In genomic region chr4:107067151-107067840, GRCm38 (mm10) we compare ENCODE assay signal across 7 mouse cellular contexts. TPM values are rescaled to one million over a fixed set of nuclear protein-coding genes. Genes with fewer than 3 reads are reported as not detected.
A peak's percentile ranks its signal among the peaks of the same experiment; 100 is the strongest.
DNase-seq lines count a peak whose midpoint lies in the region; TF ChIP-seq lines count a peak whose summit lies in the region.

No protein-coding gene starts in this region.

- H3K4me3 ChIP-seq in cortical plate, adult 2 months (ENCODE audit: insufficient read depth, low read length) = peak overlapping the region; percentile 70
- peak overlapping the region; percentile 76 for H3K4me3 ChIP-seq in macrophage (ENCODE audit: inconsistent target)

- peaks cover 14% of the 10 kb centered on the region; the same call in 1 of the 2 replicates for H3K79me2 ChIP-seq in macrophage (ENCODE audit: inconsistent target)

- H3K36me3 ChIP-seq in macrophage (ENCODE audit: inconsistent target) = peaks cover 21% of the 10 kb centered on the region; the same call in 1 of the 2 replicates

- peak; percentile 41 for DNase-seq in retina, embryonic 14.5 days (ENCODE audit: low spot score)
- DNase-seq in retina, postnatal 1 day = no peak
- peak; percentile 28 to 52 for DNase-seq in gastrocnemius, postnatal 4 days (ENCODE audit: low spot score in 2 of 2)
- DNase-seq in kidney, postnatal 25 days = peak; percentile 54 to 70
- no peak for DNase-seq in thymus, postnatal 25 days

- WGBS in macrophage (ENCODE audit: missing documents) = 4% methylated on average over 33 of the region's 33 CpGs

- H3K27ac ChIP-seq in cortical plate, adult 2 months (ENCODE audit: insufficient read depth, low read length) = no peak overlapping the region
- H3K27ac ChIP-seq in macrophage = no peak overlapping the region

- no peak for TF ChIP-seq POLR2A in cortical plate, adult 2 months (IDR thresholded peaks at IDR 0.05; ENCODE audit: extremely low read depth, insufficient read depth, low read length)

- TF ChIP-seq CTCF in cortical plate, adult 2 months (IDR thresholded peaks at IDR 0.05; ENCODE audit: extremely low read depth, insufficient read depth, low read length) = no peak

- H3K4me1 ChIP-seq in cortical plate, adult 2 months (ENCODE audit: control insufficient read depth, insufficient read depth, low read length) = 0 out of 2 replicates have a peak, but pooled peaks cover 2% of the 10 kb centered on the region

RNA-seq across cellular contexts. Expression of gene Cyb5rl, which starts 0.5 kb away (rescaled TPM):
- polyA plus RNA-seq in cortical plate, adult 2 months (2012; rRNA removed) = 4.7 and 6.3 TPM in 2 replicates
- total RNA-seq in gastrocnemius, postnatal 4 days (2021) = 10 to 100 TPM; 16.2 to 21.5 TPM
- total RNA-seq in macrophage (2018; cell fraction: chromatin; rRNA removed) = 10 to 100 TPM in 2 of 26 experiments, 1 to 10 TPM in 24; 2.9 to 18.0 (median 7.1) TPM
- total RNA-seq in macrophage (2018; cell fraction: cytosol; rRNA removed) = 1 to 10 TPM; 1.4 to 4.6 (median 2.8) TPM
- total RNA-seq in macrophage (2018; cell fraction: nucleus; rRNA removed) = 10 to 100 TPM in 3 of 26 experiments, 1 to 10 TPM in 23; 1.7 to 14.4 (median 6.0) TPM
- polyA plus RNA-seq in macrophage (2018) = 2.2 to 6.5 TPM (median 3.2 TPM) in 3 replicates

RNA-seq across cellular contexts. Expression of gene Mrpl37, which starts 0.6 kb away (rescaled TPM):
- polyA plus RNA-seq in cortical plate, adult 2 months (2012; rRNA removed) = 86.2 and 91.1 TPM in 2 replicates
- 10 to 100 TPM; 69.2 to 76.8 TPM for total RNA-seq in gastrocnemius, postnatal 4 days (2021)
- 10 to 100 TPM; 20.7 to 66.3 (median 48.8) TPM for total RNA-seq in macrophage (2018; cell fraction: chromatin; rRNA removed)
- 10 to 100 TPM; 22.6 to 35.0 (median 27.7) TPM for total RNA-seq in macrophage (2018; cell fraction: cytosol; rRNA removed)
- 10 to 100 TPM; 23.1 to 87.1 (median 42.4) TPM for total RNA-seq in macrophage (2018; cell fraction: nucleus; rRNA removed)
- 27.4 to 36.5 TPM (median 34.4 TPM) in 3 replicates for polyA plus RNA-seq in macrophage (2018)

RNA-seq across cellular contexts. Expression of gene Cdcp2, which starts 29.4 kb away (rescaled TPM):
- polyA plus RNA-seq in cortical plate, adult 2 months (2012; rRNA removed) = not detected in 2 replicates
- not detected for total RNA-seq in gastrocnemius, postnatal 4 days (2021)
- total RNA-seq in macrophage (2018; cell fraction: chromatin; rRNA removed) = not detected
- not detected for total RNA-seq in macrophage (2018; cell fraction: cytosol; rRNA removed)
- not detected for total RNA-seq in macrophage (2018; cell fraction: nucleus; rRNA removed)
- not detected in 3 replicates for polyA plus RNA-seq in macrophage (2018)

Comparison
In these comparisons a context has a peak if more than half of its experiments do, and no peak if none do; other contexts are left out.
1. DNase-seq: peak in retina, embryonic 14.5 days (single experiment), gastrocnemius, postnatal 4 days (2 of 2) and kidney, postnatal 25 days (2 of 2); none in retina, postnatal 1 day (single experiment) and thymus, postnatal 25 days (single experiment).